Comparison of ENCODE assay signal across 11 mouse cellular contexts in the genomic region with DNA sequence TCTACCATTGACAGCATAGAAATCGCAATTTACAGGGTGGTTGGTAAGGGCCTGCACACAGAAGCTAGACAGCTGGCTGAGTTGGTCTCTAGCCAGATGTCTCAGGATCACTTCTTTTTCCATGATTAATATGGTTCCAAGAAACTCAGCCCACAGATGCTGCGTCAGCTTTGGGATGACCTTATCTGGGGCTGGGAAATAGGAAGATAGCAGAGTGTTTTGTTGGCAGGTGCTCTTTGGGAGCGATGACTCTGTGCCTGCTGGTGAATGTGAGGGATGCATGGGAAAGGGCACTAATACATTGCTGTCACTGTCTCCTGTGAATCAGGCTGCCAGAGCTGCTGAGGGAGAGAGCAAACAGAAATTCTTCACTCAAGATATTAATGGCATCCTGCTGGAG. TPM values are rescaled to one million over a fixed set of nuclear protein-coding genes. Genes with fewer than 3 reads are reported as not detected.
A peak's percentile ranks its signal among the peaks of the same experiment; 100 is the strongest.
DNase-seq lines count a peak whose midpoint lies in the region; ATAC-seq and TF ChIP-seq lines count a peak whose summit lies in the region.
"Had no signal": no experiment of that assay in that cellular context is flagged by ENCODE, and none has a peak within 500 bp of the region (broad histone marks: within the 10 kb centered on the region; RNA-seq: fewer than 3 reads in every experiment).

No protein-coding gene starts in this region.

- H3K9ac ChIP-seq in forebrain, postnatal 0 days = no peak overlapping the region
- no peak overlapping the region for H3K9ac ChIP-seq in forebrain, embryonic 11.5 days (ENCODE audit: low read length)
- no peak overlapping the region for H3K9ac ChIP-seq in lung, embryonic 14.5 days
- H3K9ac ChIP-seq: neural tube, embryonic 12.5 days had no signal

- peak; percentile 15 for DNase-seq in forebrain, postnatal 0 days
- no peak for DNase-seq in forebrain, embryonic 11.5 days (ENCODE audit: low spot score)
- peak; percentile 24 for DNase-seq in lung, embryonic 14.5 days
- no peak for DNase-seq in lung, postnatal 25 days (ENCODE audit: low spot score)
- peak; percentile 10 to 23 for DNase-seq in cerebellum, postnatal 36 days
- peak; percentile 31 for DNase-seq in right cerebral cortex, postnatal 25 days
- DNase-seq in ovary, adult 18-20 months (ENCODE audit: low spot score) = no peak

- 78% methylated on average over 3 of the region's 3 CpGs for WGBS in forebrain, postnatal 0 days
- 98% methylated on average over 3 of the region's 3 CpGs for WGBS in forebrain, embryonic 11.5 days
- WGBS in lung, embryonic 14.5 days = 66% methylated on average over 3 of the region's 3 CpGs

- H3K27me3 ChIP-seq in forebrain, postnatal 0 days (ENCODE audit: insufficient read depth, low read length) = no peaks in the 10 kb centered on the region
- no peaks in the 10 kb centered on the region for H3K27me3 ChIP-seq in forebrain, embryonic 11.5 days (ENCODE audit: control insufficient read depth, insufficient read depth, low read length)
- no peaks in the 10 kb centered on the region for H3K27me3 ChIP-seq in lung, embryonic 14.5 days (ENCODE audit: insufficient read depth, low read length)
- H3K27me3 ChIP-seq: CH12.LX; neural tube, embryonic 12.5 days had no signal

- H3K4me2 ChIP-seq in forebrain, postnatal 0 days (ENCODE audit: low read depth) = no peak overlapping the region
- H3K4me2 ChIP-seq in forebrain, embryonic 11.5 days (ENCODE audit: low read depth, low read length, severe bottlenecking) = no peak overlapping the region
- no peak overlapping the region for H3K4me2 ChIP-seq in lung, embryonic 14.5 days
- H3K4me2 ChIP-seq: neural tube, embryonic 12.5 days had no signal

- ATAC-seq in forebrain, postnatal 0 days = no peak
- ATAC-seq in forebrain, embryonic 11.5 days (replicated peaks; ENCODE audit: low FRiP score) = no peak
- no peak for ATAC-seq in lung, embryonic 14.5 days (ENCODE audit: insufficient read depth)
- no peak for ATAC-seq in erythroblast, adult 5-6 weeks (replicated peaks; ENCODE audit: low FRiP score, poor library complexity, severe bottlenecking)
- ATAC-seq: hindbrain, embryonic 16.5 days had no signal

- H3K4me3 ChIP-seq in forebrain, postnatal 0 days (ENCODE audit: low read depth, low read length) = no peak overlapping the region
- H3K4me3 ChIP-seq in forebrain, embryonic 11.5 days (ENCODE audit: low read depth, low read length) = no peak overlapping the region
- H3K4me3 ChIP-seq in lung, embryonic 14.5 days (ENCODE audit: low read depth, low read length) = no peak overlapping the region
- H3K4me3 ChIP-seq: neural tube, embryonic 12.5 days had no signal

- no peaks in the 10 kb centered on the region for H3K9me3 ChIP-seq in forebrain, postnatal 0 days (ENCODE audit: low read length)
- no peaks in the 10 kb centered on the region for H3K9me3 ChIP-seq in forebrain, embryonic 11.5 days (ENCODE audit: control insufficient read depth, low read length)
- H3K9me3 ChIP-seq in lung, embryonic 14.5 days (ENCODE audit: low read depth, low read length) = no peaks in the 10 kb centered on the region
- H3K9me3 ChIP-seq: neural tube, embryonic 12.5 days had no signal

- no peak for TF ChIP-seq CTCF in forebrain, postnatal 0 days (IDR thresholded peaks at IDR 0.05; ENCODE audit: low read depth)
- TF ChIP-seq CTCF in lung, embryonic 14.5 days (IDR thresholded peaks at IDR 0.05; ENCODE audit: low read depth) = no peak

- no peaks in the 10 kb centered on the region for H3K4me1 ChIP-seq in forebrain, postnatal 0 days (ENCODE audit: insufficient read depth)
- H3K4me1 ChIP-seq in forebrain, embryonic 11.5 days (replicated peaks; ENCODE audit: control insufficient read depth, insufficient read depth, low read length) = no peaks in the 10 kb centered on the region
- no peaks in the 10 kb centered on the region for H3K4me1 ChIP-seq in lung, embryonic 14.5 days (ENCODE audit: insufficient read depth)
- H3K4me1 ChIP-seq: neural tube, embryonic 12.5 days had no signal

- peaks cover 63% of the 10 kb centered on the region for H3K36me3 ChIP-seq in forebrain, postnatal 0 days (ENCODE audit: insufficient read depth)
- H3K36me3 ChIP-seq in forebrain, embryonic 11.5 days (ENCODE audit: control insufficient read depth, insufficient read depth, low read length) = peaks cover 14% of the 10 kb centered on the region; the same call in 1 of the 2 replicates
- peaks cover 85% of the 10 kb centered on the region for H3K36me3 ChIP-seq in lung, embryonic 14.5 days (ENCODE audit: insufficient read depth)

- H3K27ac ChIP-seq in forebrain, postnatal 0 days (ENCODE audit: low read depth, low read length) = no peak overlapping the region
- no peak overlapping the region for H3K27ac ChIP-seq in forebrain, embryonic 11.5 days (ENCODE audit: low read depth, low read length)
- H3K27ac ChIP-seq in lung, embryonic 14.5 days (ENCODE audit: low read depth) = no peak overlapping the region
- H3K27ac ChIP-seq: neural tube, embryonic 12.5 days had no signal

RNA-seq across cellular contexts. Expression of a gene that starts 20.5 kb away (rescaled TPM):
- 24.2 and 34.9 TPM in 2 replicates for total RNA-seq in forebrain, postnatal 0 days (2014; rRNA removed)
- polyA plus RNA-seq in forebrain, postnatal 0 days (2015; fragmentation: Nextera tagmentation; extraction: Ambion mirVana) = 4.7 and 7.0 TPM in 2 replicates
- 25.2 and 25.4 TPM in 2 replicates for polyA plus RNA-seq in forebrain, embryonic 11.5 days (2014; fragmentation: Nextera tagmentation; extraction: Ambion mirVana)
- 27.0 and 27.3 TPM in 2 replicates for polyA plus RNA-seq in lung, embryonic 14.5 days (2014; fragmentation: Nextera tagmentation; extraction: Ambion mirVana)
- total RNA-seq in erythroblast, adult 5-6 weeks (2015; ENCODE audit: low replicate concordance) = 16.1 and 19.6 TPM in 2 replicates
- total RNA-seq in erythroblast, adult 5-6 weeks (2017; ENCODE audit: low replicate concordance) = 23.6 and 31.4 TPM in 2 replicates

RNA-seq across cellular contexts. Expression of a gene that starts 20.7 kb away (rescaled TPM):
- 180 and 186 TPM in 2 replicates for total RNA-seq in forebrain, postnatal 0 days (2014; rRNA removed)
- polyA plus RNA-seq in forebrain, postnatal 0 days (2015; fragmentation: Nextera tagmentation; extraction: Ambion mirVana) = 138 and 157 TPM in 2 replicates
- polyA plus RNA-seq in forebrain, embryonic 11.5 days (2014; fragmentation: Nextera tagmentation; extraction: Ambion mirVana) = 174 and 184 TPM in 2 replicates
- 112 and 117 TPM in 2 replicates for polyA plus RNA-seq in lung, embryonic 14.5 days (2014; fragmentation: Nextera tagmentation; extraction: Ambion mirVana)
- total RNA-seq in erythroblast, adult 5-6 weeks (2015; ENCODE audit: low replicate concordance) = 29.0 and 43.9 TPM in 2 replicates
- total RNA-seq in erythroblast, adult 5-6 weeks (2017; ENCODE audit: low replicate concordance) = 42.1 and 57.2 TPM in 2 replicates

RNA-seq across cellular contexts. Expression of a gene that starts 57.0 kb away (rescaled TPM):
- 55.3 and 75.3 TPM in 2 replicates for total RNA-seq in forebrain, postnatal 0 days (2014; rRNA removed)
- polyA plus RNA-seq in forebrain, postnatal 0 days (2015; fragmentation: Nextera tagmentation; extraction: Ambion mirVana) = 107 and 130 TPM in 2 replicates
- 74.1 and 81.6 TPM in 2 replicates for polyA plus RNA-seq in forebrain, embryonic 11.5 days (2014; fragmentation: Nextera tagmentation; extraction: Ambion mirVana)
- 53.5 and 59.9 TPM in 2 replicates for polyA plus RNA-seq in lung, embryonic 14.5 days (2014; fragmentation: Nextera tagmentation; extraction: Ambion mirVana)
- 35.3 and 39.2 TPM in 2 replicates for total RNA-seq in erythroblast, adult 5-6 weeks (2015; ENCODE audit: low replicate concordance)
- 6.8 and 9.5 TPM in 2 replicates for total RNA-seq in erythroblast, adult 5-6 weeks (2017; ENCODE audit: low replicate concordance)

Comparison
In these comparisons a context has a peak if more than half of its experiments do, and no peak if none do; other contexts are left out.
1. DNase-seq: peak in forebrain, postnatal 0 days (single experiment), lung, embryonic 14.5 days (single experiment), cerebellum, postnatal 36 days (2 of 2) and right cerebral cortex, postnatal 25 days (single experiment); none in forebrain, embryonic 11.5 days (single experiment), lung, postnatal 25 days (single experiment) and ovary, adult 18-20 months (single experiment).